Mouse (Mus musculus): Measurements from ENCODE around the gene Kansl1l. TPM values are rescaled to one million over a fixed set of nuclear protein-coding genes. Genes with fewer than 3 reads are reported as not detected.
A peak's percentile ranks its signal among the peaks of the same experiment; 100 is the strongest.

Gene Kansl1l
- total and polyA plus RNA-seq, 3 experiments: 5.1 to 23.4 (median 22.9) TPM

DNA sequence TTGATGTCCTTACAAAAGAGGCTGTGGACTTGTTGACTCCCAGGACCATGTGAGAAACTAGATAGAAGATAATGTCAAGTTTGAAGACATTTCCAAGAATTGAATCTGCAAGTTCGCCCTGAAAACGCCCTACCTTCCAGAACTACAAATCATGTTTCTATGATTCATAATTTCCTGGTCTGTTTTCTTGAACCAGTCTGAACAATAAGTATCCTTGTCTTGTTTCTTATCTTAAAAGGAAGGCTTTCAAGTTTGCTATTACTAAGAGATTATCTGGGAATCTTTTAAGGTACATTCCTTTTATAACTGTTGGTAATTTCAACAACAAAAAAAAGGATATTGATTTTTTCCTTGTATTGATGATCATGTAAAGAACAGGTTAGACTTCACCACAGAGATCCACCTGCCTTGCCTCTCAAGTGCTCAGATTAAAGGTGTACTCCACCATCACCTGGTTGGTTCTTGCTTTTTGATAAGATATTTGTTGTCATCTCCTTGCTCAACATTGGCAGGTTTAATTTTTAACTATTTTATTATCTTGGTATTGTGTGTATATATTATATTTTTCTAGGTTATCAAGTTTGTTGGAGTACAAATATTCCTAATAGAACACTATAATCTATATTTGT, 24.4 kb downstream of the Kansl1l start:
- intact Hi-C loops (cut with DNase I): no loop called here
- no peaks in the 10 kb centered on the region for H3K27me3 ChIP-seq (ENCODE audit: control insufficient read depth, insufficient read depth, low read length)
- H3K27ac ChIP-seq: peak overlapping the region; percentile 18; the same call in 1 of the 2 replicates
- H3K9ac ChIP-seq (ENCODE audit: low read depth, low read length): no peak overlapping the region
- H3K4me1 ChIP-seq (ENCODE audit: control insufficient read depth, insufficient read depth, low read length): no peaks in the 10 kb centered on the region; the same call in 1 of the 2 replicates
- H3K36me3 ChIP-seq (ENCODE audit: control insufficient read depth, insufficient read depth, low read length): peaks cover 4% of the 10 kb centered on the region; the same call in 1 of the 2 replicates
- WGBS: 60% methylated on average over 2 of the region's 2 CpGs
- no peaks in the 10 kb centered on the region for H3K79me2 ChIP-seq (replicated peaks; ENCODE audit: control insufficient read depth, insufficient read depth, low read length)
- TF ChIP-seq POLR2A (IDR thresholded peaks at IDR 0.05; ENCODE audit: insufficient read depth, low read depth, low read length) (no peak), EP300 (IDR thresholded peaks at IDR 0.05; ENCODE audit: insufficient read depth, low read depth, low read length) (no peak), CTCF (IDR thresholded peaks at IDR 0.05) (no peak)
- DNase-seq: no peak
- no peak overlapping the region for H3K4me3 ChIP-seq

DNA sequence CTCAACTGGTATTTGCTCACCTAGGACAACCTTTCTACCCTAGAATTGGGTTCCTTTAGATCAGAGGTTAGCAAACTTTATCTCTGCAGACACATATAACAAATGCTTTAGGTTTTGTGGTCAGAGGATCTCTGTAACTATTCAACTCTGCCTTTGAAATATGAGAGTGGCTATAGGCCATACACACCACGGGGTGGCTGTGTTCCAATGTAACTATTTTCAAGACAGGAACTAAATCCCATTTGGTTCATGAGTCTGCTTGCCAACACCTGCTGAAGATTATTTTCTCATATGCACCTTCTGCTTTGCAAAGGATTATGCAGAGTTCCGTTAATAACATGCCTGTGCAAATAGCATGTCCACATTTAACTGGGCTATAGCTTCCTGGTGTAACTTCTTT, 35.1 kb downstream of the Kansl1l start:
- peaks cover 5% of the 10 kb centered on the region for H3K36me3 ChIP-seq (ENCODE audit: control insufficient read depth, insufficient read depth, low read length)
- H3K4me3 ChIP-seq: no peak overlapping the region
- no peak for DNase-seq
- no peak overlapping the region for H3K9ac ChIP-seq (ENCODE audit: low read depth, low read length)
- H3K27me3 ChIP-seq (ENCODE audit: control insufficient read depth, insufficient read depth, low read length): no peaks in the 10 kb centered on the region
- no peak for TF ChIP-seq POLR2A (IDR thresholded peaks at IDR 0.05; ENCODE audit: insufficient read depth, low read depth, low read length)
- TF ChIP-seq CTCF (IDR thresholded peaks at IDR 0.05): peak; percentile 9; the same call in 1 of the 2 replicates
- H3K27ac ChIP-seq: no peak overlapping the region
- intact Hi-C loops (cut with DNase I): loop anchor here (5.0 kb wide), 1 partner anchor 35 kb away; the partner anchor contains the start of gene Kansl1l
- H3K79me2 ChIP-seq (replicated peaks; ENCODE audit: control insufficient read depth, insufficient read depth, low read length): no peaks in the 10 kb centered on the region
- H3K4me1 ChIP-seq (ENCODE audit: control insufficient read depth, insufficient read depth, low read length): no peaks in the 10 kb centered on the region; the same call in 1 of the 2 replicates
- 37% methylated on average over 2 of the region's 2 CpGs for WGBS

DNA sequence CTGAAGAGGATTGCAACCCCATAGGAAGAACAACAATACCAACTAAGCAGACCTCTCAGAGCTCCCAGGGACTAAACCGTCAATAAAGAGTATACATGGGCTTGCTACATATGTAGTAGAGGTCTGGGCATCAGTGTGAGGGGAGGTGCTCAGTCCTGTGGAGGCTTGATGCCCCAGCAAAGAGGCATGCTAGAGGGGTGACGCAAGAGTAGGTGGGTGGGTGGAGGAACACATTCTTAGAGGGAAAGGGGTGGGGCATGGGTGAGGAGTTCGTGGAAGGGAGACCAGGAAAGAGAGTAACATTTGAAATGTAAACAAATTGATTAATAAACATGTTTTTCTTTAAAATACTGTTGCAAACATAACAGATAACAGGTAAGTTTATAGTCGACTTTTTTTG, 36.3 kb downstream of the Kansl1l start:
- H3K4me1 ChIP-seq (ENCODE audit: control insufficient read depth, insufficient read depth, low read length): no peaks in the 10 kb centered on the region; the same call in 1 of the 2 replicates
- H3K27ac ChIP-seq: no peak overlapping the region
- H3K79me2 ChIP-seq (replicated peaks; ENCODE audit: control insufficient read depth, insufficient read depth, low read length): no peaks in the 10 kb centered on the region
- 81% methylated on average over 4 of the region's 4 CpGs for WGBS
- H3K4me3 ChIP-seq: no peak overlapping the region
- no peaks in the 10 kb centered on the region for H3K27me3 ChIP-seq (ENCODE audit: control insufficient read depth, insufficient read depth, low read length)
- H3K9ac ChIP-seq (ENCODE audit: low read depth, low read length): no peak overlapping the region
- no peak for TF ChIP-seq POLR2A (IDR thresholded peaks at IDR 0.05; ENCODE audit: insufficient read depth, low read depth, low read length)
- TF ChIP-seq EP300 (IDR thresholded peaks at IDR 0.05; ENCODE audit: insufficient read depth, low read depth, low read length): no peak
- no peak for TF ChIP-seq CTCF (IDR thresholded peaks at IDR 0.05)
- peaks cover 5% of the 10 kb centered on the region for H3K36me3 ChIP-seq (ENCODE audit: control insufficient read depth, insufficient read depth, low read length)
- DNase-seq: no peak
- intact Hi-C loops (cut with DNase I): loop anchor here (5.0 kb wide), 1 partner anchor 36 kb away; the partner anchor contains the start of gene Kansl1l

DNA sequence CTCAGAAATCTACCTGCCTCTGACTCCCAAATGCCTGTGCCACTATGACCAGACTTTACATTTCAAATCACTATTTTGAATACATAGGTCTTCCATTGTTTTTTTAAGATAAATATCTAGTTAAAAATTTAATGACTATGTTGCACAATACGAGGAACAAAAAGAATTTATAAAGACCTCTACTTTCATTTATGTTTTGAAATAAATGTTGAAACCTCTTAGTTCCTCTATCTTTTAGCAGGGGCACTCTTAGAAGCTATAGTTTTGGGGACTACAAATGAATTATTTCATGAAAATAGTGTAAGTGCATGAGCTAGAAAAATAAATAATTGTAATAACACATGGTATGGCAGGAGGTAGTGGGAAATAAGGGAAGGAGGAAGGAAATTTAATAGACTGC, 38.6 kb downstream of the Kansl1l start:
- TF ChIP-seq POLR2A (IDR thresholded peaks at IDR 0.05; ENCODE audit: insufficient read depth, low read depth, low read length): no peak
- no peak for TF ChIP-seq CTCF (IDR thresholded peaks at IDR 0.05)
- no peak for TF ChIP-seq EP300 (IDR thresholded peaks at IDR 0.05; ENCODE audit: insufficient read depth, low read depth, low read length)
- no peaks in the 10 kb centered on the region for H3K79me2 ChIP-seq (replicated peaks; ENCODE audit: control insufficient read depth, insufficient read depth, low read length)
- intact Hi-C loops (cut with DNase I): no loop called here
- DNase-seq: no peak
- no peaks in the 10 kb centered on the region for H3K27me3 ChIP-seq (ENCODE audit: control insufficient read depth, insufficient read depth, low read length)
- H3K4me1 ChIP-seq (ENCODE audit: control insufficient read depth, insufficient read depth, low read length): no peaks in the 10 kb centered on the region; the same call in 1 of the 2 replicates
- peaks cover 5% of the 10 kb centered on the region for H3K36me3 ChIP-seq (ENCODE audit: control insufficient read depth, insufficient read depth, low read length)
- no peak overlapping the region for H3K27ac ChIP-seq
- WGBS: 78% methylated on average over 1 of the region's 1 CpGs
- no peak overlapping the region for H3K4me3 ChIP-seq
- H3K9ac ChIP-seq (ENCODE audit: low read depth, low read length): no peak overlapping the region

DNA sequence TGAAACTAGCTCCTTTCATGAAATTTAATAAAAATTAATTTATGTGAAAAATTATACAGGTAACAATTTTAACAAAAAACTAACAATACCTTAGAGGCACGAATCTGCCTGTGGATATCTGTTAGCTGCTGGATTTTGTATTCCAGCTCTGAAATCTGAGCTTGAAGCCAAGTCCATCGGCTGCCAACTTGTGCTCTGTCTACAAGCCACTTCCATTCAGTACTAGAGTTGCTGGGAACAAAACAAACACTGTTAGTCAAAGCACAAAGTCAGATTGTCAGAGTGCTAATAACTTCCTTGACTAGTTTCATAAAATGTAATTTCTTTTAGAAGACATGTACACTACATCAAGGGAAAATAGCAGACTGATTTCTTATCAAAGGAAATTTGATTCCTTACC, 39.5 kb downstream of the Kansl1l start:
- peak; percentile 40 for DNase-seq
- Histone ChIP-seq H3K9ac (ENCODE audit: low read depth, low read length) (no peak overlapping the region), H3K4me3 (no peak overlapping the region), H3K27ac (no peak overlapping the region), H3K4me1 (ENCODE audit: control insufficient read depth, insufficient read depth, low read length) (no peaks in the 10 kb centered on the region; the same call in 1 of the 2 replicates), H3K36me3 (ENCODE audit: control insufficient read depth, insufficient read depth, low read length) (peaks cover 5% of the 10 kb centered on the region), H3K79me2 (replicated peaks; ENCODE audit: control insufficient read depth, insufficient read depth, low read length) (no peaks in the 10 kb centered on the region), H3K27me3 (ENCODE audit: control insufficient read depth, insufficient read depth, low read length) (no peaks in the 10 kb centered on the region)
- 32% methylated on average over 2 of the region's 2 CpGs for WGBS
- intact Hi-C loops (cut with DNase I): no loop called here
- TF ChIP-seq POLR2A (IDR thresholded peaks at IDR 0.05; ENCODE audit: insufficient read depth, low read depth, low read length): no peak
- TF ChIP-seq CTCF (IDR thresholded peaks at IDR 0.05): no peak
- TF ChIP-seq EP300 (IDR thresholded peaks at IDR 0.05; ENCODE audit: insufficient read depth, low read depth, low read length): no peak

DNA sequence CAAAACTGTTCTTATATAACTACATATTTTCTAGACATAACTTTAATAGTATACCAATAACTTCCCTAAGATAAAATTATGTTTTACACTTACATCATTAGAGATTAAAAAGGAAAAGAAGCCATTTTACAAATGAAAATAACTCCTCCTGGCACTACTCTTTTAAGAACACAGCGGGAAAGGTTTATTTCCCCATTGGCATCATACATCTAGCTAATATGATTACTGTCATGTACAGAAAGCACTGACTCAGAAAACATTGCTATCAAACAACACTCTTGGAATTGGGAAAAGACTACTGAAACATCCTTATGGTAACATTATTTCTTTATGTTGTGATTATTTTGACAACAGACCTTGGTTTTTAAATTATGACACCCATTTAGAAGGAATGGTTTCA, 48.6 kb downstream of the Kansl1l start:
- WGBS: 98% methylated on average over 1 of the region's 1 CpGs
- H3K4me3 ChIP-seq: no peak overlapping the region
- no peaks in the 10 kb centered on the region for H3K79me2 ChIP-seq (replicated peaks; ENCODE audit: control insufficient read depth, insufficient read depth, low read length)
- TF ChIP-seq CTCF (IDR thresholded peaks at IDR 0.05) (no peak), POLR2A (IDR thresholded peaks at IDR 0.05; ENCODE audit: insufficient read depth, low read depth, low read length) (no peak), EP300 (IDR thresholded peaks at IDR 0.05; ENCODE audit: insufficient read depth, low read depth, low read length) (no peak)
- no peaks in the 10 kb centered on the region for H3K4me1 ChIP-seq (ENCODE audit: control insufficient read depth, insufficient read depth, low read length)
- intact Hi-C loops (cut with DNase I): no loop called here
- H3K36me3 ChIP-seq (ENCODE audit: control insufficient read depth, insufficient read depth, low read length): no peaks in the 10 kb centered on the region; the same call in 1 of the 2 replicates
- no peak overlapping the region for H3K27ac ChIP-seq
- no peak for DNase-seq
- H3K9ac ChIP-seq (ENCODE audit: low read depth, low read length): no peak overlapping the region
- no peaks in the 10 kb centered on the region for H3K27me3 ChIP-seq (ENCODE audit: control insufficient read depth, insufficient read depth, low read length)
